Mouse (Mus musculus) E14TG2a.4 (cell line): ENCODE measurements around the gene Tex46.

ENCODE experiments used
- CTCF ChIP-seq: conservative IDR thresholded peaks from 2 replicates; pipeline ENCODE4 v1.5.1; 2014; ENCODE audit warnings: low read length
- NANOG ChIP-seq: IDR thresholded peaks from 2 replicates; pipeline ENCODE4 v1.6.1; 2014; ENCODE audit warnings: borderline replicate concordance, low read length, mixed read lengths
- POU5F1 ChIP-seq: IDR thresholded peaks from 2 replicates; pipeline ENCODE4 v1.6.1; 2014; ENCODE audit warnings: low read length, borderline replicate concordance

- no peak for TF ChIP-seq POU5F1
- no peak for TF ChIP-seq CTCF
- no peak for TF ChIP-seq NANOG
Observed at GRCm38 (mm10) chr4:136652528-136652910, 42.3 kb downstream of the Tex46 start.
